Mouse (Mus musculus) CH12.LX (cell line): Measurements from ENCODE around the gene Cntn4. TPM values are rescaled to one million over a fixed set of nuclear protein-coding genes. Genes with fewer than 3 reads are reported as not detected.

Source experiments
- DNase-seq: peaks from one replicate; pipeline ENCODE4 v3.0.0-alpha.2; 2013; ENCODE audit errors: extremely low read depth
- H3K27ac ChIP-seq: 2 replicates; pipeline ENCODE4 v1.5.1; 2012; ENCODE audit warnings: low read depth, mild to moderate bottlenecking, control low read depth, moderate library complexity; ENCODE audit not compliant: insufficient read depth
- H3K27me3 ChIP-seq: replicated peaks from 2 replicates; pipeline ENCODE3; 2012; ENCODE audit warnings: inconsistent platforms
- H3K36me3 ChIP-seq, 2 experiments: replicated peaks in 1 of 2; 2 replicates each; pipeline versions ENCODE3 to v1.6.1; 2012; ENCODE audit warnings: inconsistent platforms in 1 of 2, low read length in 1 of 2, mild to moderate bottlenecking in 1 of 2, mixed read lengths in 1 of 2, moderate library complexity in 1 of 2; ENCODE audit not compliant: control insufficient read depth in 1 of 2, insufficient read depth in 1 of 2
- H3K4me1 ChIP-seq, 2 experiments: 2 replicates each; pipeline ENCODE4 v1.6.1; 2012; ENCODE audit warnings: inconsistent platforms in 1 of 2, moderate library complexity in 1 of 2; ENCODE audit not compliant: insufficient read depth in 2 of 2, control insufficient read depth in 1 of 2
- H3K4me2 ChIP-seq: 2 replicates; pipeline ENCODE4 v1.6.1; 2012; ENCODE audit warnings: low read depth, mild to moderate bottlenecking, control low read depth; ENCODE audit not compliant: poor library complexity, insufficient read depth, severe bottlenecking
- H3K4me3 ChIP-seq, 3 experiments: fragments of 150-350 bp in 1 of 3; sonication (generic) in 1 of 3; replicated peaks in 1 of 3; 2 replicates each; pipeline versions ENCODE3 to v1.5.1; 2011 to 2012; ENCODE audit warnings: low read depth in 2 of 3, low read length in 2 of 3, mild to moderate bottlenecking in 2 of 3, moderate library complexity in 2 of 3, control low read depth in 1 of 3, improper control_type of control experiment in 1 of 3, inconsistent platforms in 1 of 3, mixed read lengths in 1 of 3; ENCODE audit not compliant: poor library complexity in 1 of 3
- H3K79me2 ChIP-seq: replicated peaks from 2 replicates; pipeline ENCODE4 v1.6.1; 2012; ENCODE audit warnings: mild to moderate bottlenecking, moderate library complexity; ENCODE audit not compliant: control insufficient read depth, poor library complexity, insufficient read depth, severe bottlenecking; ENCODE audit errors: extremely low read depth
- H3K9ac ChIP-seq: 2 replicates; pipeline ENCODE4 v1.6.1; 2012; ENCODE audit warnings: low read depth, mild to moderate bottlenecking, control low read depth, moderate library complexity; ENCODE audit not compliant: insufficient read depth
- H3K9me3 ChIP-seq: replicated peaks from 2 replicates; pipeline ENCODE3; 2012; ENCODE audit warnings: low read length, inconsistent platforms, mixed read lengths
- BHLHE40 ChIP-seq: IDR thresholded peaks from 2 replicates; pipeline ENCODE4 v1.6.1; 2011; ENCODE audit warnings: mild to moderate bottlenecking, low read depth, low read length, improper control_type of control experiment
- CHD1 ChIP-seq: IDR thresholded peaks from 2 replicates; pipeline ENCODE4 v1.6.1; 2012; ENCODE audit warnings: low read depth, low read length, improper control_type of control experiment, inconsistent platforms
- CHD2 ChIP-seq: IDR thresholded peaks from 2 replicates; pipeline ENCODE4 v1.6.1; 2011; ENCODE audit warnings: low read length, improper control_type of control experiment
- CTCF ChIP-seq, 2 experiments: IDR thresholded peaks in 1 of 2; conservative IDR thresholded peaks in 1 of 2; 2 replicates each; pipeline ENCODE4 v1.5.1; 2011 to 2012; ENCODE audit warnings: low read depth in 2 of 2, low read length in 2 of 2, improper control_type of control experiment in 1 of 2, inconsistent platforms in 1 of 2, mild to moderate bottlenecking in 1 of 2, moderate library complexity in 1 of 2
- ETS1 ChIP-seq: conservative IDR thresholded peaks from 2 replicates; pipeline ENCODE4 v1.6.1; 2012; ENCODE audit warnings: low read depth, mild to moderate bottlenecking, inconsistent platforms, low read length, improper control_type of control experiment, moderate library complexity
- JUN ChIP-seq: IDR thresholded peaks from 2 replicates; pipeline ENCODE4 v1.6.1; 2011; ENCODE audit warnings: low read depth, mild to moderate bottlenecking, low read length, improper control_type of control experiment, moderate library complexity; ENCODE audit not compliant: insufficient read depth
- KAT2A ChIP-seq: IDR thresholded peaks from 2 replicates; pipeline ENCODE4 v1.6.1; 2012; ENCODE audit warnings: low read length, improper control_type of control experiment, inconsistent platforms; ENCODE audit not compliant: insufficient replicate concordance
- MAFK ChIP-seq: IDR thresholded peaks from 2 replicates; pipeline ENCODE4 v1.6.1; 2011; ENCODE audit warnings: low read length, improper control_type of control experiment; ENCODE audit not compliant: insufficient replicate concordance
- MAX ChIP-seq: IDR thresholded peaks from 2 replicates; pipeline ENCODE4 v1.6.1; 2011; ENCODE audit warnings: low read length, improper control_type of control experiment
- MYC ChIP-seq: IDR thresholded peaks from 2 replicates; pipeline ENCODE4 v1.6.1; 2011; ENCODE audit warnings: low read depth, mild to moderate bottlenecking, improper control_type of control experiment, low read length
- NRF1 ChIP-seq: IDR thresholded peaks from 2 replicates; pipeline ENCODE4 v1.6.1; 2014; ENCODE audit warnings: low read depth, mild to moderate bottlenecking, inconsistent platforms, low read length, improper control_type of control experiment, moderate library complexity
- RAD21 ChIP-seq: IDR thresholded peaks from 2 replicates; pipeline ENCODE4 v1.6.1; 2011; ENCODE audit warnings: low read depth, mild to moderate bottlenecking, low read length, improper control_type of control experiment, moderate library complexity
- TCF12 ChIP-seq: IDR thresholded peaks from 2 replicates; pipeline ENCODE4 v1.6.1; 2014; ENCODE audit warnings: low read depth, mild to moderate bottlenecking, inconsistent platforms, low read length, improper control_type of control experiment
- UBTF ChIP-seq: IDR thresholded peaks from 2 replicates; pipeline ENCODE4 v1.6.1; 2012; ENCODE audit warnings: low read depth, mild to moderate bottlenecking, inconsistent platforms, low read length, improper control_type of control experiment, moderate library complexity
- ZKSCAN1 ChIP-seq: IDR thresholded peaks from 2 replicates; pipeline ENCODE4 v1.6.1; 2012; ENCODE audit warnings: low read depth, inconsistent platforms, low read length, improper control_type of control experiment, borderline replicate concordance
- ZMIZ1 ChIP-seq: IDR thresholded peaks from 2 replicates; pipeline ENCODE4 v1.6.1; 2012; ENCODE audit warnings: low read depth, mild to moderate bottlenecking, inconsistent platforms, low read length, improper control_type of control experiment
- dilution Hi-C: fragments of 300-500 bp; cut with MboI; formaldehyde crosslinking; loops from 2 replicates; pipeline ENCODE4 v1.14.3; 2020; ENCODE audit warnings: low sequenced_read_pairs; ENCODE audit not compliant: extremely low pct_unique_long_range_greater_than_20kb, extremely low pct_ligation_motif_present
- in situ Hi-C: fragments of 300-500 bp; cut with MboI; formaldehyde crosslinking; loops from 3 replicates; pipeline ENCODE4 v1.14.3; 2019; ENCODE audit warnings: low sequenced_read_pairs, low pct_ligation_motif_present, low pct_unique_long_range_greater_than_20kb, mixed read lengths
- polyA plus RNA-seq: library from polyadenylated mRNA; unstranded; fragments of >175 nt; gene quantifications from 2 replicates; pipeline ENCODE4 v1.2.1, GENCODE M21; 2012; ENCODE audit warnings: low read depth; ENCODE audit not compliant: insufficient read length
- total RNA-seq, 2 experiments: library from RNA; depleted of rRNA; stranded (reverse); fragments of 300-350 nt in 1 of 2; fragments of >200 nt in 1 of 2; gene quantifications; 2 replicates each; pipeline ENCODE4 v1.2.3; 2012 to 2014

The Cntn4 gene
- total and polyA plus RNA-seq, 3 experiments = 0.14 TPM; not detected in 2

- Histone ChIP-seq H3K27me3 (no peaks in the 10 kb centered on the region), H3K4me2 (no peak overlapping the region), H3K4me1 (no peaks in the 10 kb centered on the region), H3K27ac (no peak overlapping the region), H3K36me3 (no peaks in the 10 kb centered on the region), H3K79me2 (no peaks in the 10 kb centered on the region), H3K4me3 (no peak overlapping the region), H3K9ac (no peak overlapping the region), H3K9me3 (no peaks in the 10 kb centered on the region)
- in situ Hi-C loops = no loop called here
- dilution Hi-C loops = no loop called here
- TF ChIP-seq ZMIZ1 = no peak
- no peak for DNase-seq
Measured at GRCm38 (mm10) chr6:106299451-106299850, 622.0 kb downstream of the Cntn4 start.

GRCm38 (mm10) chr6:106300179-106300578 lies 622.7 kb downstream of the Cntn4 start:
- no peaks in the 10 kb centered on the region for H3K79me2 ChIP-seq
- H3K27ac ChIP-seq = no peak overlapping the region
- no peaks in the 10 kb centered on the region for H3K27me3 ChIP-seq
- DNase-seq = no peak
- no peak overlapping the region for H3K4me2 ChIP-seq
- H3K9ac ChIP-seq = no peak overlapping the region
- H3K9me3 ChIP-seq = no peaks in the 10 kb centered on the region
- H3K4me1 ChIP-seq = no peaks in the 10 kb centered on the region
- no peak for TF ChIP-seq RAD21
- TF ChIP-seq MYC = no peak
- TF ChIP-seq JUN = no peak
- TF ChIP-seq BHLHE40 = no peak
- no peak for TF ChIP-seq CHD2
- TF ChIP-seq NRF1 = no peak
- no peak for TF ChIP-seq ETS1
- TF ChIP-seq UBTF = no peak
- no peak for TF ChIP-seq CTCF (conservative IDR thresholded peaks at IDR 0.05 in 1 of 2, IDR thresholded peaks at IDR 0.05 in 1 of 2; ENCODE audit: low read depth in 2 of 2, low read length in 2 of 2)
- TF ChIP-seq ZKSCAN1 = no peak
- TF ChIP-seq CHD1 = no peak
- TF ChIP-seq MAX = no peak
- TF ChIP-seq KAT2A = no peak
- no peak for TF ChIP-seq MAFK
- no peak for TF ChIP-seq TCF12
- H3K4me3 ChIP-seq = no peak overlapping the region
- in situ Hi-C loops = no loop called here
- dilution Hi-C loops = no loop called here
- H3K36me3 ChIP-seq = no peaks in the 10 kb centered on the region
